Mouse (Mus musculus): ENCODE results near the gene Gucd1.
"Not testable (repeated sequence)": the region's sequence is repeated elsewhere in the genome, so short reads cannot be mapped to it uniquely, and the experiment has no call there.

The Gucd1 gene

DNA sequence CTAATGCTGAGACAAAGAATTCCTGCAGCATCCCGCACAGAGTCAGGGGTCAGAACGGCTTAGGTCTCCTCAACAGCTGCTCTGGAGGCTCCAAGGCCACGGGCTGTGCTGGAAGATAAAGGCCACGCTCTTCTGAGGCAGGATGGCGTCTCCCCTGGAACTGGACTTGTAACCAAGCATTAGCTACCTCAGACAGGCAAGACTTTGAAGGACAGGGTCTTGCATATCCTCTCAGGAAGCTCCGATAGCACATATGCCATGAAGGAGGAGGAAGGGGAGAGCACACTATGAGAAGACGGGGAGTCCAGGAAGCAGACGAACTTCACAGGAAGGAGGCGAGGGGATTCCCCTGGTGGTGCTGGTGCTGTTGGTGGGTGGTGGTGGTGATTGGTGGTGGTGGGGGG is 163.9 kb downstream of the Gucd1 start:
- DNase-seq: not testable (repeated sequence)

DNA sequence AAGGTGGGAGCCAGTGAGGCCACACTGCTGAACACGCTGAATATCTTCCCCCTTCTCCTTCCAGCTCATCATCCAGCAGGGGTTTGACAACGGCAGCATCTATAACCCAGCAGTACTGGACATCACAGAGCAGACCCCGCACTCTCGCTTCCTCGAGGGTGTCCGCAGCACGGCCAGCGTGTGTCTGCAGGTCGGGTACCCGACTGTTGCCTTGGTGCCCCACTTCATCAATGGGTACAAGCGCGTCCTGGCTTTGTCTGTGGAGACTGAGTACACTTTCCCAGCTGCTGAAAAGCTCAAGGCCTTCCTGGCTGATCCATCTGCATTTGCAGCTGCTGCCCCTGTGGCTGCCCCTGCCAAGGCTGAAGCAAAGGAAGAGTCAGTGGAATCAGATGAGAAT is 165.2 kb downstream of the Gucd1 start:
- no peak for DNase-seq

DNA sequence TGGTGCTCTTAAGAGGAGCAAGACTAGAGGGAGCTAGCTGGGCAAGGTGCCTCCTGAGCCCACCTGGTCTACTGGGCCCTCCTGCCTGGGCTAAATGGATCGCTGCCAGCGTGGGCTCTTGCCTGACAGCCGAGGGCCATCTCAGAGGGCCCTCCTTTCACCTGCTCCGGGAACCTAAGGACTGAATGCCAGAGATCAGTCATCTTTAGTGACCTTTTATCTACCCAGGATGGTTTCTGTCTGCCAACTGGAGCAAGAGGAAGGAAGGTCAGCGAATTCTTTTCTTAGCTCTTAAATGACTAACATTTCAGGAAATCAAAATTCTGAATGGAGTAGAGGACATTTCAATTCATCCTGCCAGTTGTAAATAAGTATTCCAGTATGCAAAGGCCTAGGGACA is 167.2 kb downstream of the Gucd1 start:
- DNase-seq: no peak

DNA sequence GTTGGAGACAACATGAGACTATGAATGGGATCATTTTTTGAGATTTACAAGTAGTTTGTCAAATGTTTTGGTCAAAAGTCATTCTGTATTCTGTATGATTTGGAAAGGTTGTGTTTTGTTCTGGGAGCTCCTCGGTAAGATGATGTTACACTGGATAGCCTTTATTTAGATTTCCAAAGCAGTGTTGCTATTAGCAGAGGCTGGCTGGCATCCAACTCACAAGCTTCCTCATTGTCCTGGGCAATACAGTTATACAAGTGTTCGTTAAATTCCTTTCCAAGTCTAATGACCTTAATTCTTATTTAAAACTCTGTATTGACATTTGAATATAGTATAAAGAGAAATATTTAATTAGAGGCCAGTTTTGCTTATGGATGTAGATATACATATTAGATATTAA is 172.5 kb downstream of the Gucd1 start:
- no peak for DNase-seq

DNA sequence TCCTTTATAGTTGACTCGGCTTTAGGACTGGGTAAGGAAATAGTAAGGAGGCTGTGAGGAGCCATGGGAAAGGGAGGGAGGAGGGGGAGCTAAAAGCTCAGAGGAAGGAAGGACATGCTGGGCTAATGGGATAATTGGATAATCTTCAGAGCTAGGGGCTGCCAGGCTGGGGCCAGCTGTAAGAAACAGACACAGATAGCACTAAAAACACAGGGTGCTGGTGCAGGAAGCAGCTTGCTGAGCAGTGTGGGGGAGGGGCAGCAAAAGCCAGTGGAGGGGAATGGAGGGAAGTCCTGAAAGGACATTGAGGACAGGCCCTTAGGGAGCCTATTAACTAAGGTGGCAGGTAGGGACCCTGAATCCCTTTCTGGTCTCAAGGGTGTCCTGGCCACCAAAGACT is 173.2 kb downstream of the Gucd1 start:
- not testable (repeated sequence) for DNase-seq

DNA sequence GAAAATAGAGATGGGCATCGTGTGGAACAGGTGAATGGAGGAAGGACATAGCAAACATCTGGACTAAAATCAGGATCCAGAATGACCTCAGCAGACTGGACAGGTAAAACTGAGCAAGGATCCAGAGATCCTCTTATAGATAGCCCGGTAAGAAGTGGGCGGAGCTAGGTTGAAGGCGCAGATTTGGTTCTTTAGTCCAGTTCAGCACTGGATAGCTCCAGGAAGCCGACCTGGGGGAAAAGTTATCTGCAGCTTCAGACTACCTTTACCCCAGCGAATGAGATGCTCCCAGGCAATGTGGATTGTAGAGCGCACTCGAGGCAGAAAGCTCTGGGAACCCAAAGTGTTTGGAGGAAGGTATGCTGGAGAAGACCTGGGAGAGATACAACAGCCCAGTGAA is 175.8 kb downstream of the Gucd1 start:
- no peak for DNase-seq

DNA sequence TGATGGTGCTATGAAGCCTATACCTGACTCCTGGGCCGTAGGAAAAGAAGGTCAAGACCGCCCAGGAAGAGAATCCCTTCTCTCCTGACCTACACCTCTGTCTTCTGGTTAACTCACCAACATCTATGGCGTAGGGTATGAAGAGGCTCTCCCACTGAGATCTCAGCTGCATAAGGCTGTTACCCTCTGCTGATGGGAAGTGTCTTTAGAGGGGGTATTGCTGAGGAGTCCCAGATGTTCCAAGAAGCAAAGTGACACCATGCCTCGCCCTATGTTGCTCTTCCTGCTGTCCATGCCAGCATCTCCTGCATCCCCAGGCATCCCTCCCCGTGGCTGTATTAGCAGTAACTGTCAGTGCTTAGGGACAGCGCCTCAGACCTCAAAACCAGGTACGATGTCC is 178.4 kb downstream of the Gucd1 start:
- no peak for DNase-seq

DNA sequence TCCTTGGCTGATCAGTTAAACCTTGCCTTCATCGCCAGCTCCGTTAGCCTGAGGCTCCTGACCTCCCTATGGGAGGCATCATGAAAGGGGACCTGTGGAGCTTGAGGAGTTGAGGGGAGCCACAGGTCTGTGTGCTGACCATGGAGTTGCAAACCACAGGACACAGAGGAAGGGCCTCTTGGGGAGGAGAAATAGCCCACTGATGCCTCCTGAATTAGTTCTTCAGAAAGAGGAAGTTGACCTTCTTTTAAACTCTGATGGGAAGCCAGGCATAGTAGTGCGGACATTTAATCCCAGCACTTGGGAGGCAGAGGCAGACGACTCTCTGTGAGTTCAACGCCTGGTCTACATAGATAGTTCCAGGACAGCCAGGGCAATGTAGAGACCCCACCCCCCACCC is 178.9 kb downstream of the Gucd1 start:
- no peak for DNase-seq

DNA sequence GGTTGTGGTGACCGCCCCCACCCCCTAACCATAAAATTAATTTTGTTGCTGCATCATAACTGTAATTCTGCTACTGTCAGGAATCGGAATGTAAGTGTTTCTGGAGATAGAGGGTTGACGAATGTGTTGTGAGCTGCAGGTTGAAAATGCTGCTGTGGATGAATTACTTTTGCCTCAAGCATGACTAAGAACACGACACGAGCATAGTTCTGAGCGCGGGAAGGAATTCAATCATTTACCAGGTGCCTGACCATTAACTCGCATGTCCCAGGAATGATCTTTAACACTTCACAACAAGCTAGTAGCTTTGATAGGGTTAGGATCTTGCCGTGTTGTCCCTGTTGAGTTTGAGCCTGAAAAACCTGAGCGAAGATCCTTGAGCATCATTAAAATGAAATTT is 180.5 kb downstream of the Gucd1 start:
- DNase-seq: no peak

DNA sequence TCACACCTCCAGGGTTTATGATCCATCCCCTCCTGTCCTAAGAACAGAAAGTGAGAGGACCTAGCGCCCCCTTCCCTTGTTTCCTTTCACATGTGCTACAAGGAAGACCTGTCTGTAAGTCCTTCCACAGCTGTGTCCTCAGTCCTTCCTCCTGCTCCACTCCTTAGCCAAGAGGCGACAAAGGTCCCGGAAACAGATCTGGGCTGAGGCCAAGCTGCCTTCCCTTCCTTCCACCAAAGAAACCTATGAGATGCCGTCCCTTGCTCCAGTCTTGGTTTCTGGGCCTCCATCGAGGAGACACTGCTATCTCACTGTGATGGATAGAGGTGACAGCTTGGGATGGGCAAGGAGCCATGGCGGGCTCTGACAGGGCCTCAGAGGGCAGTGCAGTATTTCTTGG is 182.7 kb downstream of the Gucd1 start:
- DNase-seq: no peak

DNA sequence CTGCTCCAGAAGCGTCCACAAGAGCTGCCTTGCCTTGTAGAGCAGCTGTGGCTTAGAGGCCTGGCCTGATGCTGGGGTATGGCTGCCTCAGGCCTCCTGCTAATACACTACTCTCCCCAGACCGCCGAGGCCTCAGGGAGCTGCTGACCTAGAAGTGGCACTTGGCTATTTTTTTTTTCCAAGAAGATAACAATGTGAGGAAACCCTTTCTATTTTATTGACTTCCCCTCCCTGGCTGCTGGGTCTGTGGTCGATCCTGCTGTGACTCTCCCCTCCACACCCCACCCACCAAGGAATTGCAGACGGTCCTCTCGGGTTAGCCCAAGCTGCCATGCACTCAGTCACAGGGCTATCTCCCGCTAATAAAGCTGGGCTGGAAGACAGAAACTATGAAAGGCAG is 183.6 kb downstream of the Gucd1 start:
- DNase-seq: no peak

DNA sequence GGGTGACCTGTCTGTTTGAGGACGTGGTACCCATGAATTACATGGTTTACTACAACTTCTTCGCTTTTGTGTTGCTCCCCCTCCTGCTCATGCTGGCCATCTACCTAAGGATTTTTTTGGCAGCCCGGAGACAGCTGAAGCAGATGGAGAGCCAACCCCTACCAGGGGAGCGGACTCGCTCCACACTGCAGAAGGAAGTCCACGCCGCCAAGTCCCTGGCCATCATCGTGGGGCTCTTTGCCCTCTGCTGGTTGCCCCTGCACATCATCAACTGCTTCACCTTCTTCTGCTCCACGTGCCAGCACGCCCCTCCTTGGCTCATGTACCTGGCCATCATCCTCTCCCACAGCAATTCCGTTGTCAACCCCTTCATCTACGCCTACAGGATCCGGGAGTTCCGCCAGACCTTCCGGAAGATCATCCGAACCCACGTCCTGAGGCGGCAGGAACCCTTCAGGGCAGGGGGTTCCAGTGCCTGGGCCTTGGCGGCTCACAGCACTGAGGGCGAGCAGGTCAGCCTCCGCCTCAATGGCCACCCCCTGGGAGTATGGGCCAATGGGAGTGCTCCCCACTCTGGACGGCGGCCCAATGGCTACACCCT is 184.5 kb downstream of the Gucd1 start:
- DNase-seq: peak; percentile 38 to 46

DNA sequence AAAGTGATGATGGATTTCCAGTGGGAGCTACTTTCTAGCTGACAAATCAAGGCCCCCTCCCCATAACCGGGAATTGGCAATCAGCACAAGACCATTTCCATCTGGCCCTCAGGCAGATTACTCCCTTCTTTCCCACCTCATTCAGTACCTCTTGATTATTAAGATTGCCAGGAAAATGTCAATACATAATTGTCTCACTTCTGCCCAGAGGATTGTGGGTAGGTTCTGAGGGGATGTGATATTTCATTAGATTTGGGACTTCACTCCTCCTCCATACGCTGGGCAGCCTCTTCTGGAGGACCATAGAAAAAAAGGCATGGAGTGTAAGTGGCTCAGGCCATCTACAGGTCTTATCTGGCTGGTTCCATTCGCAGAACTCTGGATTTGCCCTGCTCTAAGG is 185.5 kb downstream of the Gucd1 start:
- DNase-seq: no peak

DNA sequence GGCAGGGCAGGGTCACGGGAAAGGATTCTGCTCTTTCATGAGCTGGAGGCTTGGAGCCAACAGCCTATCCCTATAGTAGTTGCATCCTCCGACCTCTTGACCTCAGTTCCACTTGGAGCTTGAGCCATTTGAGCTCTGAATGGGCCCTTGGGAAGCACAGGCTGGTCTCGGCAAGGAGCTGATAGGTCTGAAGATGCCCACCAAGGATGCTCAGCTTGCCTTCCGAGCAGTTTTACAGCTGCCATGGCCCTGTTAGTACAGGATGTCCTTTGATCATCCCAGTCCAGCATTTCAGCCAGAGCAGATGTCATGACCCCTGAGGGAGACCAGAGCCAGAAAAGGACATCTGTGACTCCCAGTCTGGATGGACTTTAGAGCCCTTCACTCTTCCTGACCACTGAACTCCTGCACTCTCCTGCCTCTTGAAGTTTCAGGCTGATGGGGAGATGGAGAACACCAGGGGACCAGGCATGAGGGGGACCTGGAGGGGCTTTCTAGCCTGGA is 189.5 kb downstream of the Gucd1 start:
- no peak for DNase-seq

DNA sequence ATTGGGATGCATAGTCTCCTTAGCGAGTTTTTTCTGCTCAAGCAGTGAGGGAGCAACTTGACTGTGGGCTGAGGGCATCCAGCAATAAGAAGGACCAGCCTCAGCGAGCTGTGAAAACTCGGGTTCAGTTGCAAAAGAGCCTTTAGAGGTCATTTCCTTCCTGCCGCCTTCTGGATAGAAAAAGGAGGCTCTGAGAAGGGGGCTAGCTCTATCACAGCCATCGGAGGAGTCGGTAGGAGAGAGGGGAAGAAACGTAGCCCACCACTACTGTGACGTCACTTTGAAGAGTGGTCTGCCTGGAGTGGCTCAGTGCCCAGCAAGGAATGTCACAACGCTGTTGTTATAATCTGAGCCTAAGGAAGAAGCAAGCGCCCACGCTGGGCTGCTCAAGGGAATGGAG is 190.7 kb downstream of the Gucd1 start:
- no peak for DNase-seq

DNA sequence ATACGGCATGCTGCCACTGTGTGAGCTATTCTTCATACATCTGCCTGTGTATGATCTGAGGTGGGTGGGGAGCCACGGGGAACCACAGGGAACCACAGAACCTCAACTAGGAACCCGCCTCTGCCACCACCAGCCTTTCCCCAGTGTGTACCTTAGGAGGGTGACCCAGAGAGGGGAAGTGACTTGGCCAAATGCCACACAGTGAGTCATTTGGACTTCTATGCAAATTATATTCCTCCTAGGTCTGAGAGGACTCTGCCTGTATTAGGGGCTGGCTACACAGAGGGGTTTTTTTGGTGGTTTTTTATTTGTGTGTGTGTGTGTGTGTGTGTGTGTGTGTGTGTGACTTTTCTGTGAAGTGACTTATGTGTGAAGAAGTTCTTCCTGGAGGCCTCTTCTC is 191.2 kb downstream of the Gucd1 start:
- DNase-seq: no peak

DNA sequence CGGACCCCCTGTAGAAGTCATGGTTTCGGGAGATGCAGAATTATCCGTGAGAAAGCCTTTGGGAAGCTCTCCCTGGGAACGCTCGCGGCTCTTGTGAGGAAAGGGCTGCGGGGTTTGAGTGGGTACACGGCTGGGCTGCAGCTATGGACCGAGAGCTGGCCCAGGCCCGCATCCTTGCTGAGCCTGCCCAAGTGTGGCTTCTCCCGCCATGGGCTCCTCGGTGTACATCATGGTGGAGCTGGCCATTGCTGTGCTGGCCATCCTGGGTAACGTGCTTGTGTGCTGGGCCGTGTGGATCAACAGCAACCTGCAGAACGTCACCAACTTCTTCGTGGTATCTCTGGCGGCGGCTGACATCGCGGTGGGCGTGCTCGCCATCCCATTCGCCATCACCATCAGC is 192.0 kb downstream of the Gucd1 start:
- DNase-seq: no peak

DNA sequence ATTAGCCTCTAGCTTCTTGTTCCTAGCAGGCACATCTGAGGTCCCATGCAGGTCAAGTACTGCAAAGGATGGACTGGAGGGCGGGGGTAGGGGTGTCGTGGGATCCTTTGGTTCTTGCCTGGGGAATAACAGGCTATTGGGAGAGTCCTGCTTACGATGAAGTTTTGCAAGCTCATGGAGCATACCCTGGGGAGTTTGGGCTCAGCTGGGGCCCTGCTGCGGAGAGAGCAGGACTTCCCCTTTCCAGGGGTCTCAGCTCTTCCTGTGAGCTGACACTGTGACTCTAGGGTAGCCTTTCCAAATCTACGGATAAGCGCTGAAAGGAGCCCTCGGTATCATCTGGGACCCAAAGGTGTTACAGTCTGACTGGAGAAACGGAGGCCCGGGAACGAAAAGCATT is 193.4 kb downstream of the Gucd1 start:
- no peak for DNase-seq

DNA sequence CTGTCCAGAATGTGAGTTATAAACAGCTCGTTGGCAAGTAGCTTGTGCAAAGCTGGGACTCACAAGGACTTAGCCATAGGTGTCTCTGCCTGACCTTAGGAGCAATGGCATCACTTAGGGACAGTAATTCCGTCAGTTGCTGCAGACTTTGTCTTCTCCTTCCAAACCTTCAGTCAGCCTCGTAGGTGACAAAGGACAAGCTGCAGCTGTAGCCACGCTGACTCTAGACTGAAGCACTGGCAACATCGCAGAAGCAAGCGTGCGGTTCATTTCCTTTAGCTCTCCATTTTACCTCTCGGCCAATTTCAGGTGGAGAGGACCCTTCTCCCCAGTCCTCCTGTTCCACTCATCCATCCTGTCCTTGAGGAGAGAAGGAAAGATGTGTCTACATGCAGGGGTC is 193.8 kb downstream of the Gucd1 start:
- DNase-seq: no peak

DNA sequence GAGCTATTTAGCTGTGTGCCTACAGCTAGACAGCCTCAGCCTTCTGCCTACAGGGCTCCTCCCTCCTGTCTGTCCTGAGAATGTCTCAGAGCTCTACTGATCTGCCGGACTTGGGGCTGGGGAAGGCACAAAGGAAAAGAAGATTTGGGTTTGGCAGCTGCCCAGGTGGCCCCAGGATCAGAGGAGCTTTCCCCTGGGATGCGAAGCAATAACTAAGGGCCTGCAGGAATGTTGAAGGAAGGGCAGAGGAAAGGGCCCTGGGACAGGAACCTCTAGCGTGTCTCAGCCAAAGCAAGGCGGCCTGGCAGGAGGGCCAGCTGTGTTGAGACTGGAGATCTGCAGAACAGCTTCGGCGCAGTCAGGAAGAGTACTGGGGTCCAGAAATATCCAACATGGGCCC is 194.8 kb downstream of the Gucd1 start:
- no peak for DNase-seq

DNA sequence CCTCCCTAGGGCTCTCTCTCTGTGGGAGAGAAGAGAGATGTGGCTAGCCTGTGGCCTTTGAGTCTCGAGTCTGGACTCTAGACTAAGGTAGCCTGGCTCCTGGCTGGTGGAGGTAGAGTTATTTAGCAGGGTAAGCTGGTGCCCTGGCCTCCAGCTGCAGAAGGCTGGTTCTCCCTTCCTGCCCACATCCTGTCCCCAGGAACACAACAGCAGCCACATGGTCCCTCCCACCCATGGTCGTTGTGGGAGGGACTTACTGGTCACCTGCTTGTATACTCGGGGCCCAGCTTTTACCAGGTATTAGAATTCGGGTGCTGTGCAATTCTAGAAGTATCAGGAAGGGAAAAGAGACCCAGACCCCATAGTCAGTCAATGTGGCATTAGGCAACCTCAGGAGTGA is 197.5 kb downstream of the Gucd1 start:
- DNase-seq: no peak

DNA sequence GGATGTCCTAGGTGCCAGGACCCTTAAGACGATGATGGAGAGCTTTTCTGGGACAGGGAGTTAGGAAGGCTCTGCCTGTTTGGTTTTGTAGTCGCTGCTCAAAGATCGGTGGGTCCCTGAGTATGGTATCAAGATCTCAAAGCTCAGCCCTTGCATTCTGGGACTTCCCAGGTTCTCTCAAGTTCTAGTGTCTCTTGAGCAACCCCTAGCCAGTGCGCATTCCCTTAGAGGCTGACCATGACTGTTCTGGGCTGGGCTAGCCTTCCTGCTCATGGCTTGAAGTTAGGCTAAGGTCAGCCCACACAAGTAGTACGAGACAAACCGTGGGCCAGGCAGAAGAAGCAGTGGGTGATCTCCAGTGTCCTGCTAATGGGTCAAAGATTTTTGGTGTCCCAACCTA is 199.6 kb downstream of the Gucd1 start:
- DNase-seq: no peak

DNA sequence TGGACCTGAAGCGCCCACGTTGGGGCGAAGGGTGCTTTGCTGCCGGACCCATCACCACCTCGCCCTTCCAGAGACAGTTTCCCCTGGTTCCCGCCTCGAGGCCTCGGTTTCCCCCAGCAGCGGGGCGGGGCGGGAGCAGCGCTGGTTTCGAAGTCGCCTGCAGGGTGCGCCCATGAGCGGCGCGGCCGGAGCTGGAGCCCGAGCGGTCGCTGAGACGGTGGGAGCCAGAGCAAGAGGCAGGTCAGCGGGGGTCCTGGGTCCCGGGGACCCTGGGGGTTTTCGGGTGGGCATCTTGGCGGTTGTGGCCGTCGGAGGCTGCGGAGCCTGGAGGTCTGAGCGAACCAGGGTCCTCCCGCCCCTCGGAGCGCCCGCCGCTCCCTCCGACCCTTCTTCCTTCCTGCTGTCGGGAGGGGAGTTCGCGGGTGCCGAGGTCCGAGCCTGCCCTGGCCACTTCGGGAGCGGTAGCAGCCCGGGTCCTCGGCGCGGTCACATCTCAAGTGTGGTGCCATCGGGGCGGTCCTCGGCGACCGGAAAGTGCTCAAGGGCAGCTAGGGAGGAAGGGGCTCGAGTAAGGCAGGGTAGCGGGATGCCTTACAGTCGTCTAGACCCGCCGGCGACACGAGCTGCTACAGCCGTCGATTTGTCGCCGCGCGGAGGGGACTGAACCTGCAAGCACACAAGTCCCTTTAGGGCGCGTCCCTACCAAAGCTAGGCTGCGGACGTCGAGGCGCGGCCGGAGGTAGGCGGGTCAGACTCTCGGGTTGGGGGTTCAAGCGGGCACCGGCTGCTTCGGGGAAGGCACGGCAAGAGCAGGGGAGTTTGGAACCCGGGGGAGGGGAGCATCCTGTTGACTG is 200.6 kb downstream of the Gucd1 start:
- DNase-seq: peak; percentile 40 to 66

DNA sequence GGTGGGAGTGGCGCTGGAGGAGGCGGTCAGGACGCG is 201.1 kb downstream of the Gucd1 start, which contains the start of gene Adora2a:
Adora2a (plus strand) TSS at position 6 of the 36 bp plus-strand sequence.
- DNase-seq: no peak

DNA sequence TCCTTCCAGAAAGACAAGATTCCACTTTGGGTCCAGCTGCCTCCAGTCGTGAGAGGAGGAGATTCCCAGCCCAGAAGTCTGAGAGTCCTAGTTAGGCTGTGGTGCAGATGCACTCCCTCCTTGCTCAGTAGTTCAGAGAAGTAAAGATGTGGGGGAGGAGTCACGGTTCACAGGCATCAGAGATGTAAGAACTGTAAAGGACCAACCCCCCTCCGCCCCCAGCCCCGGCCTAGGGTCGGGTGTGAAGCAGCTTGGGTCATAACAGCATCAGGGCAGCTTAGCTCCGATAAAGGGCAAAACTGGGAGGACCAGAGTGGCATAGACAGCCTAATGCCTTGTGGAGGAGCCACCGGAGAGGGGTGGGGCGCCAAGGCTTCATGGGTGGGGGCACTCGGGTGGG is 201.3 kb downstream of the Gucd1 start:
- no peak for DNase-seq

All from cerebellum, adult 18-20 months (tissue).